Mouse (Mus musculus): ENCODE results near the gene Anln. TPM values are rescaled to one million over a fixed set of nuclear protein-coding genes. Genes with fewer than 3 reads are reported as not detected.

Gene Anln
- polyA plus RNA-seq, 1 experiment from 2014 or later, result 15.3 TPM

GRCm38 (mm10) chr9:22389736-22390245 is 803 bp upstream of the Anln start:
- DNase-seq (ENCODE audit: low spot score) (no peak), ATAC-seq (replicated peaks; ENCODE audit: low FRiP score, low read depth) (no peak)
- no peaks in the 10 kb centered on the region for H3K27me3 ChIP-seq (ENCODE audit: insufficient read depth, low read length)
- no peaks in the 10 kb centered on the region; the same call in 1 of the 2 replicates for H3K4me1 ChIP-seq (replicated peaks; ENCODE audit: insufficient read depth, low read length)
- H3K4me3 ChIP-seq (replicated peaks; ENCODE audit: low read depth, low read length), result peak overlapping the region; percentile 93
- peak overlapping the region; percentile 87 for H3K9ac ChIP-seq (ENCODE audit: low read depth, low read length)
- no peaks in the 10 kb centered on the region for H3K9me3 ChIP-seq (replicated peaks; ENCODE audit: low read length)
- peak overlapping the region; percentile 85 for H3K4me2 ChIP-seq (ENCODE audit: low read length)
- no peaks in the 10 kb centered on the region for H3K36me3 ChIP-seq (ENCODE audit: insufficient read depth, low read length)
- peak overlapping the region; percentile 91 for H3K27ac ChIP-seq
- TF ChIP-seq CTCF (IDR thresholded peaks at IDR 0.05; ENCODE audit: low read depth), result no peak
- 66% methylated on average over 6 of the region's 6 CpGs for WGBS

DNA sequence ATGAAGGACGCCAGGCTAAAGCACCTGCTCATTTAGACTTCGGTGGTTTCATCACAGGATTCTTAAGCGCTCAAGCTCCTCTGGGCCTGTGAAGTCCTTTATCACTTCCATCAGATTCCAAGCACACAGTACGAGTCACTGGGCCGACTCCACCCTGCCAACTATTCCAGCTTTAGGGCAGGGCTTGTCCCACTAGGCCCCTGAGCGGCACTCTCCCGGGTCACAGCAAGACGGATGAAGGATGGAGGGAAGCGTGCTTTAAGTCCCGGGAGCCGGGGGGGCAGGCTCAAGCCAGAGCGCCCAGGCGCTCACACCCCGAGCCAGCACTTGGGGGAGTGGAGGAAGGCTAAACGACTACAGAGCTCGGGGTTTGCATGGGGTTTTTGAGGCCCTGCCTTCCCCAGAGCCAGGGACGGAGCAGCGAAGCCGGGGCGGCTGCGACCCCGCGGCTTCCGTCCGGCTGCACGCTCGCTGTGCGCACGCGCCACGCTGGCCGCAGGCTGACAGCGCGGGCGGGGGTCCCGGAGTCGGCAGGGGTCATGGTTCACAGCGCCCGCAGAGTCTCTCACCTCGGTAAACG is 497 bp downstream of the Anln start:
- peak overlapping the region; percentile 87 for H3K9ac ChIP-seq (ENCODE audit: low read depth, low read length)
- H3K9me3 ChIP-seq (replicated peaks; ENCODE audit: low read length), result no peaks in the 10 kb centered on the region
- no peak for TF ChIP-seq CTCF (IDR thresholded peaks at IDR 0.05; ENCODE audit: low read depth)
- no peaks in the 10 kb centered on the region for H3K27me3 ChIP-seq (ENCODE audit: insufficient read depth, low read length)
- no peaks in the 10 kb centered on the region for H3K36me3 ChIP-seq (ENCODE audit: insufficient read depth, low read length)
- peak; percentile 72 for ATAC-seq (replicated peaks; ENCODE audit: low FRiP score, low read depth)
- peak overlapping the region; percentile 93 for H3K4me3 ChIP-seq (replicated peaks; ENCODE audit: low read depth, low read length)
- WGBS, result under 1% methylated on average over 41 of the region's 41 CpGs
- DNase-seq (ENCODE audit: low spot score), result peak; percentile 73
- peak overlapping the region; percentile 85 for H3K4me2 ChIP-seq (ENCODE audit: low read length)
- H3K4me1 ChIP-seq (replicated peaks; ENCODE audit: insufficient read depth, low read length), result no peaks in the 10 kb centered on the region; the same call in 1 of the 2 replicates
- peak overlapping the region; percentile 91 for H3K27ac ChIP-seq

DNA sequence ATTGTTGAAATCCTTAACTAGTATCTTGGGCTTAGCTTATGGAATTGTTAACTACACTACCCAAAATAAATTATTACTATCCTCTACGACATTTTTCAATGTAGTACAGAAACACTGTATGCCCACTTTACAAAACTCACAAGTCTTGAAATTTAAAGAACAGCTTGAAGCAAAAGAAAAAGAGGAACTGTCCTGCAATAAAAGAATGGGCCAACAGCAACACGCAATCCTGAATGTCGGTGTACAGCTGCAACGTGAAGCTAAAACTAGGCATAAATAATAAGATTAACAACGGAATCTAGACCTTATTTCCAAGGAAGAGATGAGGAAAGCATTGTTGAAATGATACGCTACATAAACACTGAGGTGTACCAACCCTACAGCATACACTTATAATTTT is 1.1 kb downstream of the Anln start:
- no peaks in the 10 kb centered on the region for H3K27me3 ChIP-seq (ENCODE audit: insufficient read depth, low read length)
- no peaks in the 10 kb centered on the region; the same call in 1 of the 2 replicates for H3K4me1 ChIP-seq (replicated peaks; ENCODE audit: insufficient read depth, low read length)
- H3K4me2 ChIP-seq (ENCODE audit: low read length), result peak overlapping the region; percentile 85
- DNase-seq (ENCODE audit: low spot score), result no peak
- no peak for ATAC-seq (replicated peaks; ENCODE audit: low FRiP score, low read depth)
- no peak overlapping the region for H3K27ac ChIP-seq
- H3K9ac ChIP-seq (ENCODE audit: low read depth, low read length), result peak overlapping the region; percentile 87; the same call in 1 of the 2 replicates
- H3K4me3 ChIP-seq (replicated peaks; ENCODE audit: low read depth, low read length), result peak overlapping the region; percentile 93
- no peaks in the 10 kb centered on the region for H3K9me3 ChIP-seq (replicated peaks; ENCODE audit: low read length)
- no peak for TF ChIP-seq CTCF (IDR thresholded peaks at IDR 0.05; ENCODE audit: low read depth)
- H3K36me3 ChIP-seq (ENCODE audit: insufficient read depth, low read length), result no peaks in the 10 kb centered on the region
- 11% methylated on average over 6 of the region's 6 CpGs for WGBS

DNA sequence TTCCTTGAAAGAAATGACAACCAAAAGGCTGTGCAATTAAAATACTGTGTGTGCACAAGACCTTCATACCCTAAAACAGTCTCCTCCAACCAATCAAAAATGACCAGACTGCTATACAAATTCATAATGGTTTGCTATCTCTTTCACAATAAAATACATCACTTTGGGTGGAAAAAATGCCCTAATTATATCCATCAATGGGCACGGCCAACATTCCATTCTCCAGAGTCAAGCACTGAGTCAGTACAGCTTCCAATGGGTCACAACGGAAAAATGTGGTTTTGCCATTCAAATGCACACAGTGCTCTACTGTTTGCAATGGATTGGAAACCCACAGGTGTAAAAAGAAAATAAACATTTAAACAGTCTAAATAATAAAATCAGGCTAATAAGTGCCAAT is 3.1 kb downstream of the Anln start:
- ATAC-seq (replicated peaks; ENCODE audit: low FRiP score, low read depth), result no peak
- no peak overlapping the region for H3K4me3 ChIP-seq (replicated peaks; ENCODE audit: low read depth, low read length)
- 60% methylated on average over 2 of the region's 2 CpGs for WGBS
- no peaks in the 10 kb centered on the region for H3K9me3 ChIP-seq (replicated peaks; ENCODE audit: low read length)
- no peak for TF ChIP-seq CTCF (IDR thresholded peaks at IDR 0.05; ENCODE audit: low read depth)
- peaks cover 7% of the 10 kb centered on the region; the same call in 1 of the 2 replicates for H3K36me3 ChIP-seq (ENCODE audit: insufficient read depth, low read length)
- no peak overlapping the region for H3K4me2 ChIP-seq (ENCODE audit: low read length)
- H3K27ac ChIP-seq, result no peak overlapping the region
- H3K27me3 ChIP-seq (ENCODE audit: insufficient read depth, low read length), result no peaks in the 10 kb centered on the region
- no peak overlapping the region for H3K9ac ChIP-seq (ENCODE audit: low read depth, low read length)
- no peak for DNase-seq (ENCODE audit: low spot score)
- H3K4me1 ChIP-seq (replicated peaks; ENCODE audit: insufficient read depth, low read length), result no peaks in the 10 kb centered on the region; the same call in 1 of the 2 replicates

DNA sequence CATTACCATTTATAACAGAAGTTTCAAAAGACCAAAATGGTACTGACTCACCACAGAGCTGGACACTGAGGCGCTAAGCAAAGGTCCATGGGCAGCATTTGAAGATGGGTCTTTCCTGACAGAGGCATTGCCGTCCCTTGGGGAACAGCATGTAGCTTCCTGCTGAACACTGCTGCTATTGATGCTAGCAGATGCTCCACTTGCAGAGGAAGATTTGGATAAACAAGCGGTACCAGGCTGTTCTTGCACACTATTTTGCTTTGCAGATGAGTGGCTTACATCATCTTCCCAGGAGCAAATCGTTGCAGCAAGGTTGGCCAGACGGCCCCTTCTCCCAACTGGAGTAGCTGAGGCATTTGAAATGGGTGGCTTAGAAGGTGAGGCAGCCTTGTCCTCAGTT is 12.9 kb downstream of the Anln start:
- WGBS, result 91% methylated on average over 5 of the region's 5 CpGs
- no peaks in the 10 kb centered on the region for H3K9me3 ChIP-seq (replicated peaks; ENCODE audit: low read length)

GRCm38 (mm10) chr9:22372760-22373159 is 16.2 kb downstream of the Anln start:
- Histone ChIP-seq H3K9me3 (replicated peaks; ENCODE audit: low read length) (no peaks in the 10 kb centered on the region), H3K36me3 (ENCODE audit: insufficient read depth, low read length) (peaks cover 46% of the 10 kb centered on the region), H3K27ac (no peak overlapping the region), H3K4me1 (replicated peaks; ENCODE audit: insufficient read depth, low read length) (no peaks in the 10 kb centered on the region), H3K9ac (ENCODE audit: low read depth, low read length) (no peak overlapping the region), H3K4me2 (ENCODE audit: low read length) (no peak overlapping the region), H3K27me3 (ENCODE audit: insufficient read depth, low read length) (no peaks in the 10 kb centered on the region), H3K4me3 (replicated peaks; ENCODE audit: low read depth, low read length) (no peak overlapping the region)
- peak; percentile 41; the same call in 1 of the 2 replicates for TF ChIP-seq CTCF (IDR thresholded peaks at IDR 0.05; ENCODE audit: low read depth)
- 95% methylated on average over 4 of the region's 4 CpGs for WGBS
- DNase-seq (ENCODE audit: low spot score) (peak; percentile 37), ATAC-seq (replicated peaks; ENCODE audit: low FRiP score, low read depth) (no peak)

More for the DNA sequence above, 12.9 kb downstream of the Anln start:
- H3K4me3 ChIP-seq (replicated peaks; ENCODE audit: low read depth, low read length), result no peak overlapping the region
- H3K27me3 ChIP-seq (ENCODE audit: insufficient read depth, low read length), result no peaks in the 10 kb centered on the region
- no peak for TF ChIP-seq CTCF (IDR thresholded peaks at IDR 0.05; ENCODE audit: low read depth)
- H3K4me1 ChIP-seq (replicated peaks; ENCODE audit: insufficient read depth, low read length), result no peaks in the 10 kb centered on the region
- H3K4me2 ChIP-seq (ENCODE audit: low read length), result no peak overlapping the region
- H3K36me3 ChIP-seq (ENCODE audit: insufficient read depth, low read length), result peaks cover 44% of the 10 kb centered on the region
- H3K27ac ChIP-seq, result no peak overlapping the region
- no peak overlapping the region for H3K9ac ChIP-seq (ENCODE audit: low read depth, low read length)
- DNase-seq (ENCODE audit: low spot score) (no peak), ATAC-seq (replicated peaks; ENCODE audit: low FRiP score, low read depth) (no peak)

All from kidney, postnatal 0 days (tissue).